Mouse (Mus musculus) monocyte, adult 59 days (primary cell): ENCODE results near the gene Cda. TPM values are rescaled to one million over a fixed set of nuclear protein-coding genes. Genes with fewer than 3 reads are reported as not detected.

Experiments used
- total RNA-seq, 2 experiments: library from RNA; stranded (reverse); gene quantifications; one replicate each; pipeline ENCODE4 v1.2.4; 2023

Cda gene
- not detected for total RNA-seq

GRCm38 (mm10) chr4:138367641-138368497, at the start of gene Cda:
Gene Cda (minus strand): TSS chr4:138367992.

GRCm38 (mm10) chr4:138395971-138396645, 28.3 kb upstream of the Cda start, which contains the start of gene Fam43b:
Gene Fam43b (minus strand): TSS chr4:138396528.

GRCm38 (mm10) chr4:138326077-138326695, 41.6 kb downstream of the Cda start, which contains the start of gene Pink1:
Gene Pink1 (minus strand): TSS chr4:138326307.

DNA sequence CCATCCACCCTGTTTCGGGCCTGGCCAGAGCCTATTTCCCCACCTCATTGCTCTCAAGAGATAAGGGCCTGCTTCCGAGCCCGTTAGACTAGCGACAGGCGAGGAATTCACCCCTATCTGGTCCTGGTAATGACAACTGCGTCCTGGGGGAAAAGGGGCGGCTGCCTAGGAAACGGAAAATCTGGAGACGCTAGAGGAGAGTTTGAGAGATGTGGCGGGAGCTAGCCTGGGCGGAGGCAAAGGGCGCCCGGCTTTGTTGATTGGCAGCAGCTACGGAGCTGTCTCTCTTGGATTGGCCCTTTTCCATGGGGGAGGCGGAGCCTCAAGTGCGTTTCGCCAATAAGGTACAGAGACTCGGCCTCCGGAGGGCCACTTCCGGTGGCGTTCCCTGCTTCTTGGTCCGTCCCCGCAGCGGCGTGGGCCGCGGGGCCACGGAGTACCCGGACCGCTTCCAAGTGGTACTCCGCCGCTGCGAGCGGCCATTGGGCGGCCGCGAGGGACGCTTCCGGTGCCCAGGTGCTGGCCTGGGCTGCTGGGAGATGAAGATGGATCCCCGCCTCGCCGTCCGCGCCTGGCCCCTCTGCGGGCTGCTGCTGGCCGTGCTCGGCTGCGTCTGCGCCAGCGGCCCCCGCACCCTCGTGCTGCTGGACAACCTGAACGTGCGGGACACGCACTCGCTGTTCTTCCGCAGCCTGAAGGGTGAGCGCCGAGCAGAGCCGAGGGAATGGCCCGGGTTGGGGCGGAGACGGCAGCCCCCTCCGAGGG, 63.3 kb downstream of the Cda start, which contains the start of gene Ddost:
Gene Ddost, plus strand, starts transcription at position 391 of the 765 bp plus-strand sequence.

Other genes starting within 250 kb of the Cda start
- gene Hp1bp3, start 151.7 kb downstream of the Cda start, total RNA-seq = 10 to 100 TPM; 79.2 to 86.1 TPM
- under 1 TPM; 0.36 to 0.50 TPM for gene Sh2d5, start 117.6 kb downstream of the Cda start, total RNA-seq
- gene Kif17, start 117.6 kb downstream of the Cda start, total RNA-seq = under 1 TPM; 0.52 to 0.85 TPM
- 100 to 1,000 TPM in 1 of 2 experiments, 10 to 100 TPM in 1; 98.4 to 102 TPM for gene Ddost, start 63.3 kb downstream of the Cda start, total RNA-seq
- gene Pink1, start 41.7 kb downstream of the Cda start, total RNA-seq = 10 to 100 TPM; 47.7 to 49.5 TPM
- gene Fam43b, start 28.5 kb upstream of the Cda start, total RNA-seq = not detected
- 10 to 100 TPM; 28.2 to 32.0 TPM for gene Mul1, start 66.7 kb upstream of the Cda start, total RNA-seq
- under 1 TPM; 0.21 to 0.30 TPM for gene Camk2n1, start 86.3 kb upstream of the Cda start, total RNA-seq